Mouse (Mus musculus) spleen, postnatal 14 days (tissue): Measurements from ENCODE around the gene Pigb.

Source experiments
- DNase-seq, 2 experiments: peaks; one replicate each; pipeline ENCODE4 v3.0.0; 2021 to 2022; ENCODE audit warnings: low spot score in 2 of 2

The Pigb gene

GRCm38 (mm10) chr9:72992576-72992975 lies 47.6 kb downstream of the Pigb start:
- DNase-seq, result no peak

- DNase-seq, result no peak
Observed at GRCm38 (mm10) chr9:72991420-72991819, 48.8 kb downstream of the Pigb start.

GRCm38 (mm10) chr9:72988706-72989105 lies 51.5 kb downstream of the Pigb start:
- no peak for DNase-seq

DNA sequence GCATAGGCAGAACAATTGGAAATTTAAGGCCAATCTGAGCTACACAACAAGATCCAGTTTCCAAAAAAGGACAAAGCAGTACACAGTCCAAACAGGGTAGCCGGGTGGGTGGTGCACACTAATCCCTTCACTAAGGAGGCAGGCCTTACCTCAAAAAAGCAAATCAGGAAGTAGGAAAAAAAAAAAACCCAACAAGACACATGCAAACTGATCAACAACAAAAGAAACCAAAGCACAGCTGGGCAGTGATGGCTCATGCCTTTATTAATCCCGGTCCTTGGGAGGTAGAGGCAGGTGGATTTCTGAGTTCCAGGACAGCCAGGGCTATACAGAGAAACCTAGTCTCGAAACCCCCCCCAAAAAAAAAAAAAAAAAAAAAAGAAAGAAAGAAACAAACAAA lies 52.5 kb downstream of the Pigb start:
- no peak for DNase-seq

DNA sequence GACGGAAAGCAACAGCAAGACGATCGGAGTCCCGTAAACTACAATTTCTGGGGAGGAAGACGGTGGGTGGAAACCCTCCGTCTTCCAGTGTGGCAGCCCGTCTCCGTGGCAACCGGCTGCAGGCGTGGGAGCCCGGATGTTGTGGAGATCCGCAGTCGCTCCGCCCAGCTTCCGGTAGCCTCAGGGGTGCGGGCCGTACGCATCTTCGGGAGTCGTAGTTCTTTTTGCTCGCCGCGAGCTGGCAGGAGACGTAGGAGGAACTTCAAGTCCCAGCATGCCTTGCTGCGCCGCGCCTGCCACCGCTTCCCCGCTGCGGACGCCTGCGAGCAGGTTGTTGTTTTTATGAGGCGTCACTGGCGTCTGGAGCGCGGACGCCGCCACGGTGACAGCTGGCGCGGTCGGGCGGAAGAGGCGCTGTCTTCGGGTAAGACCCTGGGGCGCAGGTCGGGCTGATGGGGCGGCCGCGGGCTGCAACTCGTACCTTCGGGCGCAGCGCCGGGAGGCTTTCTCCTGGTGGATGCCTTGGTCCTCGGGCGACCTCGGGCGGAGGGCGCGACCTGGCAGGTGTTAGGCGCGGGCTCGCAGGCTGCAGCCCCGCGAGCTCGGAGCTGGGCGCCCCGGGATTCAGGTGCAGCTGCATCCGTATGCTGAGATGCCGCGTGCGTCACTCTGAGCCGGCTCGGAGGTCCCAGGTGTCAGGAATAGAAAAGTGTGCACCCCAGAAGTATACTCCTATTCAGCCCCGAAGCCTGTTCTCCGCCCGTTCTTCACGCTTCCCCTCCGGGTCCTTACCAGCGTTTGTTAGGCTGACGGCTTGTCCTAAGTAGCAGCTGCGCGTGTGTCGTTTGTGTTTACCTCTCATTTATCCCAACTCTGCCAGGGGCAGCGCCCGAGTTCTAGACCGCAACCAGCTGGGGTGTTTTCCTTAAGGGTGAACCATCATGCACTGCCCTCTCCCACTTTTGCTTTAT lies 54.6 kb downstream of the Pigb start, which contains the start of the genes Ccpg1os and Ccpg1:
TSS of gene Ccpg1os (minus strand) at position 133 of the 971 bp plus-strand sequence.
TSS of gene Ccpg1 (plus strand) at position 180 of the 971 bp plus-strand sequence.
- peak; percentile 87 to 92 for DNase-seq

DNA sequence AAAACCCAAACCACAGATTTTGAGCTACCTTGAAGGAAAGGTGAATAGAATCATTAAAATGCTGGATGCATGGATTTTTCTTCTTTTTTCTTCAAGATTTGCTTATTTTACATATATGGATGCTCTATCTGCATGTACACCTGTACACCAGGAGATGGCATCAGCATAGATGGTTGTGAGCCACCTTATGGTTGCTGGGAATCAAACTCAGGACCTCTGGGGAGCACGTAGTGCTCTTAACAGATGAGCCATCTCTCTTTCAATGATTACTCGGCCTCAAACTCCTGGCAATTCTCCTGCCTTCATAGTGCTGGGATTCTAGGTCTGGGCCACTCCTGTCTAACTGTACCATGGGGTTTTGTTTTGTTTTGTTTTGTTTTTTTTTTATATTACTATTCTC lies 57.1 kb downstream of the Pigb start:
- DNase-seq, result no peak

DNA sequence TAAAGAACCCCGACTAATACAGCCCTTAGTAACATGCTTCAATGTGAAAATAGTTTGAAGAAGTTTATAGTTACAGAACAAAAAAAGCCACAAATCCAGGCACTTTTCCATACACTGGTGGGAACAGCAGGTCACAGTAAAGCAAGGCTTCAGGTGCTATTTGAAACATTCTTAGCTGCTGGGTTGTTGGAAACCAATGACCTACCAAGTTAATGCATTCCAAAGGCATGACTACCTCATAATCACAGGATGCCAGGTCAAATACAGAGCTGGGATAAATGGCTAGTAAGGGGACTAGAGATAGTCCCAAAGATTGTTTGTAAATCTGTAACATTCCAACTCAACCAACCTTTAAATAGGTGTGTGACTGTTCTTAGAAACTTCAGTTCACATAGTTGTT lies 64.9 kb downstream of the Pigb start:
- DNase-seq, result no peak

DNA sequence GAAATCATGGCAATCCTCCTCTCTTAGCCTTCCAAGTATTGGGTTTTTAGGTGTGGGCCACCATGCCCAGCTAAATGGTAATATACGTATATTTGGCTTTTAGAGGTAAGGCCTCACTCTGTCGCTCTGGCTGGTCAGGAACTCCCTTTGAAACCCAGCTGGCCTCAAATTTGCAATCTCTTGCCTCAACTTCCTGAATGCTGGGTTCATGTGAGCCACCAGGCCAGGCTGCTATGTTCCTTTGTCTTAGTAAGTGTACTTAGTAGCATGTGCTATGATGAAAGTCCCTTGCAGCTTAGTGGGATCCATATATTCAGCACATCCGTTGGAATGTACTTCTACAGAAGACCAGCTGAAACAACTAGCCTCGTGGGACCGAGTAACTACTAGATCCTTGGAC lies 65.4 kb downstream of the Pigb start:
- DNase-seq, result no peak

- DNase-seq, result no peak
Observed at GRCm38 (mm10) chr9:72972984-72973383, 67.2 kb downstream of the Pigb start.

GRCm38 (mm10) chr9:72972435-72972834 lies 67.7 kb downstream of the Pigb start:
- DNase-seq, result no peak

GRCm38 (mm10) chr9:72969874-72970273 lies 70.3 kb downstream of the Pigb start:
- no peak for DNase-seq

- no peak for DNase-seq
Observed at GRCm38 (mm10) chr9:72968349-72969061, 71.7 kb downstream of the Pigb start.

DNA sequence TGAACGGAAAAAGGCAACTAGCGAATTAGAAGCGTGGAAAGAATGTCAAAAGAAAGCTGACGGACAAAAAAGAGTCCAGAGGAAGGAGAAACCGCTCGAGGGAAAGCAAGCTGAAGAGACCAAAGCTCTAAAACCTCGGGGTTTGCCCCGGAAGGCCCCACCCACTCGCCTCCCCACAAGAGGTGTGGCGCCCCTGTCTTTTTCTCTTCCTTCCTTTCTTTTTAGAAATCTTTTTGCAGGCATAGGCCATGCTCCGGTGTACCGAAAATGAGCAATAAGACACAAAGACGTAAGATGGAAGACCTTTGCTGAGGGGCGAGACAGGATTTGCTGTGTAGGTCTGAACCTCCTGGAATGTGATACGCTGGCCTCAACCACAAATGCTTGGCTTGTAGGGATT lies 78.2 kb downstream of the Pigb start:
- no peak for DNase-seq

DNA sequence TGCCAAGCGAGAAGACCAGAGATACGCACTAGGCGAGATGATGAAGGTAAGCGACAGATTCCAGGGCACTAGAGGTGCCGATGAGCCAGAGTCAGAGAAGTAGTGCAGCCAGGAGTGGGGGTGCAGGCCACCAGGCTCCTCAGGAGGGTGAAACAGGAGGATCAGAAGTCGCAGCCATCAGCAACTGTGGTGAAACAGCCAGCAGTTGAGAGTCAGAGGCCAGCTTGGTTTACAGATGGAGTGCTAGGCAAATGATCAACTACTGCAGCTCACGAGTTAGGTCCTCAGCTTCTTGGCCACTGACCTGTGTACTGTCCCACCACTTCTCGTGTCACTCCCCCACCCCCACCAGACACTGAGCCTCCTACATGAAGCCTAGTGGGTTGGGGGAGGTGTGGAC lies 78.8 kb downstream of the Pigb start:
- DNase-seq, result no peak

- peak; percentile 33 to 64 for DNase-seq
Observed at GRCm38 (mm10) chr9:72958521-72959450, 81.4 kb downstream of the Pigb start, which contains the start of the genes Dyx1c1 and Gm44503. Gene Dyx1c1 (plus strand): TSS chr9:72958785. Gene Gm44503 (plus strand): TSS chr9:72958852.
